Mouse (Mus musculus): ENCODE results near the gene Dyrk1a. TPM values are rescaled to one million over a fixed set of nuclear protein-coding genes. Genes with fewer than 3 reads are reported as not detected.
"Not testable (repeated sequence)": the region's sequence is repeated elsewhere in the genome, so short reads cannot be mapped to it uniquely, and the experiment has no call there.

The Dyrk1a gene
- polyA plus RNA-seq, 1 experiment: 25.5 TPM

GRCm38 (mm10) chr16:94671313-94671712, 101.5 kb downstream of the Dyrk1a start:
- 78% methylated on average over 9 of the region's 9 CpGs for WGBS

GRCm38 (mm10) chr16:94680924-94681323, 111.1 kb downstream of the Dyrk1a start:
- peak; percentile 27 for DNase-seq
- Histone ChIP-seq H3K4me1 (ENCODE audit: control insufficient read depth, insufficient read depth, low read length) (peaks cover 12% of the 10 kb centered on the region), H3K36me3 (ENCODE audit: control insufficient read depth, insufficient read depth, low read length) (no peaks in the 10 kb centered on the region; the same call in 1 of the 2 replicates), H3K27me3 (replicated peaks; ENCODE audit: control insufficient read depth, insufficient read depth, low read length) (no peaks in the 10 kb centered on the region), H3K4me3 (ENCODE audit: insufficient read depth, low read depth, low read length) (no peak overlapping the region), H3K27ac (ENCODE audit: insufficient read depth, low read depth, low read length) (no peak overlapping the region)
- WGBS: 38% methylated on average over 4 of the region's 4 CpGs
- TF ChIP-seq POLR2A (IDR thresholded peaks at IDR 0.05; ENCODE audit: low read depth, low read length) (no peak), CTCF (conservative IDR thresholded peaks at IDR 0.05; ENCODE audit: insufficient read depth, insufficient read length, low read depth, low read length) (no peak)

More at GRCm38 (mm10) chr16:94671313-94671712, 101.5 kb downstream of the Dyrk1a start:
- no peaks in the 10 kb centered on the region for H3K4me1 ChIP-seq (ENCODE audit: control insufficient read depth, insufficient read depth, low read length)
- no peak for DNase-seq
- no peak overlapping the region for H3K27ac ChIP-seq (ENCODE audit: insufficient read depth, low read depth, low read length)
- no peaks in the 10 kb centered on the region for H3K27me3 ChIP-seq (replicated peaks; ENCODE audit: control insufficient read depth, insufficient read depth, low read length)
- no peak overlapping the region for H3K4me3 ChIP-seq (ENCODE audit: insufficient read depth, low read depth, low read length)
- TF ChIP-seq POLR2A (IDR thresholded peaks at IDR 0.05; ENCODE audit: low read depth, low read length) (no peak), CTCF (conservative IDR thresholded peaks at IDR 0.05; ENCODE audit: insufficient read depth, insufficient read length, low read depth, low read length) (no peak)
- H3K36me3 ChIP-seq (ENCODE audit: control insufficient read depth, insufficient read depth, low read length): peaks cover 11% of the 10 kb centered on the region

- TF ChIP-seq POLR2A (IDR thresholded peaks at IDR 0.05; ENCODE audit: low read depth, low read length): no peak
- no peak for TF ChIP-seq CTCF (conservative IDR thresholded peaks at IDR 0.05; ENCODE audit: insufficient read depth, insufficient read length, low read depth, low read length)
- peaks cover 4% of the 10 kb centered on the region for H3K36me3 ChIP-seq (ENCODE audit: control insufficient read depth, insufficient read depth, low read length)
- H3K4me3 ChIP-seq (ENCODE audit: insufficient read depth, low read depth, low read length): no peak overlapping the region
- peak; percentile 57 for DNase-seq
- no peak overlapping the region; the same call in 1 of the 2 replicates for H3K27ac ChIP-seq (ENCODE audit: insufficient read depth, low read depth, low read length)
- H3K4me1 ChIP-seq (ENCODE audit: control insufficient read depth, insufficient read depth, low read length): peaks cover 12% of the 10 kb centered on the region
- no peaks in the 10 kb centered on the region for H3K27me3 ChIP-seq (replicated peaks; ENCODE audit: control insufficient read depth, insufficient read depth, low read length)
- WGBS: 76% methylated on average over 4 of the region's 4 CpGs
These were observed 112.0 kb downstream of the Dyrk1a start for GRCm38 (mm10) chr16:94681760-94682159.

GRCm38 (mm10) chr16:94683960-94684359, 114.2 kb downstream of the Dyrk1a start:
- Histone ChIP-seq H3K36me3 (ENCODE audit: control insufficient read depth, insufficient read depth, low read length) (peaks cover 6% of the 10 kb centered on the region), H3K4me1 (ENCODE audit: control insufficient read depth, insufficient read depth, low read length) (peaks cover 12% of the 10 kb centered on the region), H3K4me3 (ENCODE audit: insufficient read depth, low read depth, low read length) (no peak overlapping the region), H3K27ac (ENCODE audit: insufficient read depth, low read depth, low read length) (no peak overlapping the region), H3K27me3 (replicated peaks; ENCODE audit: control insufficient read depth, insufficient read depth, low read length) (no peaks in the 10 kb centered on the region)
- 73% methylated on average over 4 of the region's 4 CpGs for WGBS
- DNase-seq: no peak
- TF ChIP-seq CTCF (conservative IDR thresholded peaks at IDR 0.05; ENCODE audit: insufficient read depth, insufficient read length, low read depth, low read length) (no peak), POLR2A (IDR thresholded peaks at IDR 0.05; ENCODE audit: low read depth, low read length) (no peak)

GRCm38 (mm10) chr16:94693687-94694305, 124.0 kb downstream of the Dyrk1a start:
- peak; percentile 21 for DNase-seq
- no peak overlapping the region for H3K27ac ChIP-seq (ENCODE audit: insufficient read depth, low read depth, low read length)
- TF ChIP-seq CTCF (conservative IDR thresholded peaks at IDR 0.05; ENCODE audit: insufficient read depth, insufficient read length, low read depth, low read length): no peak
- no peak for TF ChIP-seq POLR2A (IDR thresholded peaks at IDR 0.05; ENCODE audit: low read depth, low read length)
- 0 out of 2 replicates have a peak, but pooled peaks cover 3% of the 10 kb centered on the region for H3K4me1 ChIP-seq (ENCODE audit: control insufficient read depth, insufficient read depth, low read length)
- H3K36me3 ChIP-seq (ENCODE audit: control insufficient read depth, insufficient read depth, low read length): peaks cover 5% of the 10 kb centered on the region; the same call in 1 of the 2 replicates
- 28% methylated on average over 4 of the region's 4 CpGs for WGBS
- no peak overlapping the region for H3K4me3 ChIP-seq (ENCODE audit: insufficient read depth, low read depth, low read length)
- H3K27me3 ChIP-seq (replicated peaks; ENCODE audit: control insufficient read depth, insufficient read depth, low read length): no peaks in the 10 kb centered on the region

- DNase-seq: no peak
- TF ChIP-seq CTCF (conservative IDR thresholded peaks at IDR 0.05; ENCODE audit: insufficient read depth, insufficient read length, low read depth, low read length) (no peak), POLR2A (IDR thresholded peaks at IDR 0.05; ENCODE audit: low read depth, low read length) (no peak)
- Histone ChIP-seq H3K27me3 (replicated peaks; ENCODE audit: control insufficient read depth, insufficient read depth, low read length) (no peaks in the 10 kb centered on the region), H3K4me1 (ENCODE audit: control insufficient read depth, insufficient read depth, low read length) (0 out of 2 replicates have a peak, but pooled peaks cover 3% of the 10 kb centered on the region), H3K4me3 (ENCODE audit: insufficient read depth, low read depth, low read length) (no peak overlapping the region), H3K36me3 (ENCODE audit: control insufficient read depth, insufficient read depth, low read length) (no peaks in the 10 kb centered on the region), H3K27ac (ENCODE audit: insufficient read depth, low read depth, low read length) (no peak overlapping the region)
- WGBS: 80% methylated on average over 5 of the region's 5 CpGs
These were observed 127.7 kb downstream of the Dyrk1a start for GRCm38 (mm10) chr16:94697553-94697952.

GRCm38 (mm10) chr16:94698234-94698633, 128.4 kb downstream of the Dyrk1a start:
- H3K4me3 ChIP-seq (ENCODE audit: insufficient read depth, low read depth, low read length); H3K4me1 ChIP-seq (ENCODE audit: control insufficient read depth, insufficient read depth, low read length); DNase-seq; H3K27me3 ChIP-seq (replicated peaks; ENCODE audit: control insufficient read depth, insufficient read depth, low read length); H3K27ac ChIP-seq (ENCODE audit: insufficient read depth, low read depth, low read length); H3K36me3 ChIP-seq (ENCODE audit: control insufficient read depth, insufficient read depth, low read length): not testable (repeated sequence)
- WGBS: 90% methylated on average over 1 of the region's 1 CpGs

All from kidney, adult 2 months (tissue).